Mouse (Mus musculus): ENCODE data around the gene Pipox.

Pipox gene

DNA sequence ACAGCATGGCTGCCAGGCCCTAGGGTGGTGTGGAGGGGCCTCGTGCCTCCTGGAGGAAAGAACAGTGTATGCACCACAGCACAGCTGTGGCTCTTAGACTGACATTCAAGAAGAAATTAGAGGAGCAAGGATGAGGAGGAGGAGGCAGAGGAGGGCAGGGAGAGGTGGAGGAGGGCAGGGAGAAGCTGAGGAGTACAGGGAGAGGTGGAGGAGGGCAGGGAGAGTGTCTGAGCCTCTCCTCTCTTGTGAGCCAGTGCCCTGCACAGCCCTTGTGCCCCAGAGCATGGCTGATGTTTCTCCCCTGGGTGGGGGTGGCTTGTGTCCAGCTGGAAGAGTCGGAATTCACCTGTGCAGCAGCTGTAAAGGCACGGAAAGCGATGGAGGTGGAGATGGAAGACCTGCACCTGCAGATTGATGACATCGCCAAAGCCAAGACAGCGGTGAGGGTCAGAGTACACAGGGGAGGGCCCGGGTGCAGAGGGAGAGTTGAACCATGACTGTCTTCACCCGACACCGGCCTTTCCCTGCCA, 46.2 kb downstream of the Pipox start:
- DNase-seq (ENCODE audit: low read depth), result no peak

DNA sequence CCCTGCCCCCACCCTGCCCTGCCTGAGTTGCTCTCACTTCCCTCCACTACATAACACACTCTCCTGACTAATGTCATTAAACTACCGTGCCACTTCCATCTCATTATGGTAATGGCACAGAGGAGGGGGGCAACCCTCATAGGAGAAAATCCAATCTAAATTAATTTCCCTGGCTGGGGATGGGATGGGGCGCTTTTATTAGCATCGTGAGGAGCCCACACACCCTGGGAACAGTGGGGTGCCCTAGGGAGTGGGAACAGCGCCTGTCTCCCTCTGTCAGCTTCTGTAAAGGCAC, 50.0 kb downstream of the Pipox start:
- no peak for DNase-seq (ENCODE audit: low read depth)

DNA sequence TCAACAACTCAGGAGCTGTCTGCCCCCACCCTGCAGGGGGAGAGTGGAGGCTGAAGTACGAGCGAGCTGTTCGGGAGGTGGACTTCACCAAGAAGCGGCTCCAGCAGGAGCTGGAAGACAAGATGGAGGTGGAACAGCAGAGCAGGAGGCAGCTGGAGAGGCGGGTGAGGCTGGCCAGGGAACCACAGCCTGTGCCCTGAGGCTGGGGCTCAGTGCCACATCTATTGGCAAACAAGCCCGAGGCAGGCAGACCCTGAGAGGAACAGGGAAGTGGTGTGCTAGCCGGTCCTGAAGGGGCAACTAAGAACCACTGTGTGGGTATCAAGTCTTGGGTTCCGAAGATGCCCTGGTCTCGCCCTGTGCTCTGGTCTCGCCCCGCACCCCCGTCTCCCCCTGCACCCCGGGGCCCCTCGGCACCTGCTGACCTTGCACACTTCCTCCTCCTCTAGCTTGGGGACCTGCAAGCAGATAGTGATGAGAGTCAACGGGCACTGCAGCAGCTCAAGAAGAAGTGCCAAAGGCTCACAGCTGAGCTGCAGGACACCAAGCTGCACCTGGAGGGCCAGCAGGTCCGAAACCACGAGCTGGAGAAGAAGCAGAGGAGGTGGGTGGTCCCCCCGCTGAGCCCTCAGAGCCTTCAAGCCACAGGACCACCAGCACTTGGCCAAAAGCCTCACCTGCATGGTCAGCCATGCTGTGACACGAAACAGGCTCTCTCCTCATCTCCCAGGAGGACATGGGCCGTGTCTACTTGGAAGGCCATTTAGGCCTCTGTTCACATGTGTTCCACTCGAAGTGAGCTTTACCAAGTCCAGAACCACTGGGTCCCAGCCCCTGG, 50.6 kb downstream of the Pipox start:
- no peak for DNase-seq (ENCODE audit: low read depth)

DNA sequence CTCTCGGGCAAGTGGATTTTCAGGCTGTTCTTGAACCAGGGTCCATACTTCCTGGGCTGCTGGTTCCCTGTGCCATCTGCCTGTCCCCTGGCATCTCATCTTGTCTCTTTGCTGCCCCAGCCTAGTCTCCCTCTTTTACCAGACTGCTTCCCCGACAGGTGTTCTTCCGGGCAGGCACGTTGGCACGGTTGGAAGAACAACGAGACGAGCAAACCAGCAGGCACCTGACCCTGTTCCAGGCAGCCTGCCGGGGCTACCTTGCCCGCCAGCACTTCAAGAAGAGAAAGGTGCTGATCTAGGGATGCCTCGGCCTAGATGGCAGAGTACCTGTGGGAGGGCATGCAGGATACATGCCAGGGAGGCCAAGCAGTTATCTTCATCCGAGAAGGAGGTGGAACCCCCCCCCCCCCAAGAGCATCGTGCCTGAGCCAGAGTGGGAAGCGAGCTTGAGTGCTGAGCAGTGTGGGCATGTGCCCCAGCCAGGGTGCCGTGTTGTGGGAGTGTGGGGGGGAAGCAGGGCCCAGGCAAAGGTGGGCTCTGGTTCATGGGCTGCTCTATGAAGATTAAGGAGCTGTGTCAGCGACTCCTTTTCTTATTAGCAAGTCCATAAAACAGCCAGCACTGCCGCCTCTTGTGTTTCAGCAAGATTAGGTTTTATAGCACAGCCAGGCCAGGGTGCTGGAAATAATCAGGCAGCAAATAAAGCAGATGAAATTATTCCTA, 53.2 kb downstream of the Pipox start:
- no peak for DNase-seq (ENCODE audit: low read depth)

DNA sequence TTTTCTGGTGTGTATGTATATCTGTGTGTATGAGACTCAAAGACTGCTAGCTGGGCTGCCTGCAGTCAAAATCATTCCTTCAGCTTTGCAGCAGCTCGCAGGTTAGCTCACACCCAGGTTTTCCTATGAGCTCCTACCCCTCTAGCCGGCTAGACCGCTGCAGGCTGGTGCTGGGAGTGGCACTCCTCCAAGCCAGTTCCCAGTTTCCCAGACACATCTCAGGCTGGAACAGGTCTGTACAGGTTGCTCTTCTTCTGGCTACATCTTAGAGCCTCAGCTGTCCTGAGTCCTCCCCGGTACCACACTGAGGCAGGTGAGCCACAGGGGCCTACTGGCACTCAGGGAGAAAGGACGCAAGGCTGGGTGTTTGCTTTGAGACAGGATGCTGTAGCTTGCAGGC, 56.0 kb downstream of the Pipox start:
- no peak for DNase-seq (ENCODE audit: low read depth)

DNA sequence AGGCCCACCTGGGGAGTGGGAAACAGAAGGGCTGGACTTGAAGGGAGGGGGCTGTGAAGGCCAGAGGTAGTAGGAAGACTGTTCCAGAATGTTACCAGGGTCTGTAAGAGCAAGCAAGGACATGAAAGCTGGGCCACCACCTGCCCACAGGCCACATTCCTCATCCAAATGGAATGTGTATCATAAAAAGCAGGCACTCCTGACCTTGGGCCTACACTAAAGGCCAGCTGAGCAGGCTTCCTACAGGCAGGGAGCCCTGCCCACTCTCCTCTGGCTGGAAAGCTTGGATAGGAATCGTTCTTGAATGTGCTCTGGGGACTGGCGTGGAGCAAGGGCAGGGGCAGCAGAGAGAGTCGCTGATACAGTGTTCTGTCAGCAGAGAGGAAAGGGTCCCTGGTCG, 57.1 kb downstream of the Pipox start:
- DNase-seq (ENCODE audit: low read depth), result no peak

DNA sequence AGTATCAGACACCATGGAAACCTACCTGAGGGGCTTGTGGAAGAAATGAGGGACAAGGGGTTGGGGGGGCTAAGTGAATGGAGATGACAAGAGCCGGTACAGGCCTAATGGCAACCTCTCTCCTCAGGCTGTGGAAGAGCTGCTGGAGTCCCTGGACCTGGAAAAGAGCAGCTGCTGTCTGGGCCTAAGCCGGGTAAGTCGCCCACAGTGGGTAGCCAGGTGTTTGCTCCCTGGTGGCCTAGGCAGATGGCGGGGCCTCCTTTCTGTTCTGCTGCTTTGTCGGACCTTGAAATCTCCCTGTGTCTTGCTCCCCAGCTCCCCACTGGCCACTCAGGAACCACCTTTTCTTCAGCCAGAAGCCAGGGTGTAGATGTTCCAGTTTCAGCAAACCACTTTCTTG, 57.6 kb downstream of the Pipox start:
- no peak for DNase-seq (ENCODE audit: low read depth)

DNA sequence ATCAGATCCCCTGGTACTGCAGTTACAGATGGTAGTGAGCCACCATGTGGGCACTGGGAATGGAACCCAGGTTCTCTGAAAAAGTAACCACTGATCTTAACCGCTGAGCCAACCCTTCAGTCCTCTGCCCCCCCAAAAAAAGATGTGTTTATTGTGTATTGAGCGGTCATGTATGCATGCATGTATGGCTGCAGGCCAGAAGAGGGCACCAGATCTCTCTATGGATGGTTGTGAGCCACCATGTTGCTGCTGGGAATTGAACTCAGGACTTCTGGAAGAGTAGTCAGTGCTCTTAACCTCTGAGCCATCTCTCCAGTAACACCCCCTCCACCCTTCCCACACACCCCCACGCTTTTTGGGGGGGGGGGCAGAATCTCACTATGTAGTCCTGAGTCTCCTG, 58.8 kb downstream of the Pipox start:
- no peak for DNase-seq (ENCODE audit: low read depth)

DNA sequence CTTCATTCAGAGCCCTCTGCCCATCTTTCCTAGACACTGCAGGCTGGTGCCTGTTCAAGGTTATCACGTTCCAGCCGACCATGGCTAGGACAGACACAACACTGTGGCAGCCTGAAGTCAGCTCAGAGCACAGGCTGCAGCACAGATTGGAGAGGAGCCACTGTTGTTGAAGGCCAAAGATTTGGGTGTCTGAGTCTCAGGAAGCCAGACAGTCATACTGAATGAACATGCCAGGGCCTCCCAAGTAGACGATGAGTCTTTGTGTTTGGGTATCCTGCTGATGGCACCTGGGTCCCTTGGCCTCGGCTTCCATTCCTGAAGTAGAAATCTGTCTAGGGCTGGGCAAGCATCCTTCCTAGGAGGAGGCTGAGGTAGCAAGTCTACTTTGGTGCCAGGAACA, 61.4 kb downstream of the Pipox start:
- DNase-seq (ENCODE audit: low read depth), result no peak

DNA sequence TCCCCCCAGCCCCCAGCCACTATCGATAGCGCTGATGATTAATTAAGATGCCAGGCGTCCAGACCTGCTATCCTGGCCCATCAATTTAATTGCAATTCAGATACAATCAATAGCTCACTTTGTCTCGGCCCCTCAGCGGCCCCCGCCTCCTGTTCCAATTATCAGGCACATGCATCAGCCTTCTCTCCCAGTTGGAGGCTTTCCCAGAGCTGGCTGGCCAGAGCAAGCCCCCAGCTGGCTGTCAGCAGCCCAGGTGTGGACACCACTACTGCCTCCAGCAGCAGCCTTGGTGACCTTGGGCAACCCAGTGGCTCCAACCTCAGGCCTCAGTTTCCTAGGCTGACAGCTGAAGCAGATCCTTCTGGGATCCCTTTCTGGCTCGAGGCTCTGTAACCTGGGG, 63.0 kb downstream of the Pipox start:
- no peak for DNase-seq (ENCODE audit: low read depth)

Data from naive thymus-derived CD4-positive, alpha-beta T cell, adult 2 months (primary cell).